Mouse (Mus musculus) embryonic facial prominence, embryonic 14.5 days (tissue): Measurements from ENCODE around the gene Farsa. TPM values are rescaled to one million over a fixed set of nuclear protein-coding genes. Genes with fewer than 3 reads are reported as not detected.

Experiments used
- ATAC-seq: fragments of 200-750 bp; cut with Nextera tagmentation; 2 replicates; pipeline ENCODE4 v1.8.0; 2017; ENCODE audit warnings: low read depth, moderate number of reproducible peaks, moderate TSS enrichment
- DNase-seq: peaks from one replicate; pipeline ENCODE4 v3.0.0-alpha.2; 2015; ENCODE audit warnings: low spot score
- H3K27ac ChIP-seq: fragments of 300-500 bp; sonication (generic); replicated peaks from 2 replicates; pipeline ENCODE4 v1.5.1; 2014; ENCODE audit warnings: low read depth, mild to moderate bottlenecking, low read length, moderate library complexity
- H3K27me3 ChIP-seq: fragments of 300-500 bp; sonication (generic); replicated peaks from 2 replicates; pipeline ENCODE4 v1.6.1; 2014; ENCODE audit warnings: low read length; ENCODE audit not compliant: control insufficient read depth, insufficient read depth
- H3K36me3 ChIP-seq: fragments of 300-500 bp; sonication (generic); 2 replicates; pipeline ENCODE4 v1.6.1; 2014; ENCODE audit warnings: low read length, mixed read lengths; ENCODE audit not compliant: control insufficient read depth, insufficient read depth
- H3K4me1 ChIP-seq: fragments of 300-500 bp; sonication (generic); 2 replicates; pipeline ENCODE4 v1.6.1; 2014; ENCODE audit warnings: antibody characterized with exemption, low read length; ENCODE audit not compliant: control insufficient read depth, insufficient read depth
- H3K4me2 ChIP-seq: fragments of 300-500 bp; sonication (generic); 2 replicates; pipeline ENCODE4 v1.6.1; 2014; ENCODE audit warnings: low read depth, mild to moderate bottlenecking, low read length, moderate library complexity, mixed read lengths
- H3K4me3 ChIP-seq: fragments of 300-500 bp; sonication (generic); 2 replicates; pipeline ENCODE4 v1.5.1; 2014; ENCODE audit warnings: low read depth, mild to moderate bottlenecking, low read length
- H3K9ac ChIP-seq: fragments of 300-500 bp; sonication (generic); 2 replicates; pipeline ENCODE4 v1.6.1; 2014; ENCODE audit warnings: low read depth, mild to moderate bottlenecking, low read length, moderate library complexity, mixed read lengths
- H3K9me3 ChIP-seq: fragments of 300-500 bp; sonication (generic); 2 replicates; pipeline ENCODE4 v1.6.1; 2016; ENCODE audit warnings: low read length; ENCODE audit not compliant: control insufficient read depth
- WGBS: fragments of 180-500 bp; shearing (Covaris S2); extraction: QIAGEN DNeasy Blood & Tissue Kit; methylation state at CpG from one replicate; pipeline ENCODE4 v1.1.7; 2014; 5-methylcytosine and 5-hydroxymethylcytosine counted together
- polyA plus RNA-seq: library from polyadenylated mRNA; unstranded; fragments of >200 nt; fragmentation: Nextera tagmentation; extraction: Ambion mirVana; gene quantifications from 2 replicates; pipeline ENCODE4 v1.2.1, GENCODE M21; 2014

The Farsa gene
- 67.1 and 76.5 TPM in 2 replicates for polyA plus RNA-seq

- WGBS: under 1% methylated on average over 38 of the region's 39 CpGs
- Histone ChIP-seq H3K36me3 (peaks cover 30% of the 10 kb centered on the region), H3K27ac (peak within 1 kb of the TSS; percentile 63)
Measured at GRCm38 (mm10) chr8:84856864-84857441, at the start of gene Farsa. Gene Farsa (plus strand): TSS chr8:84856989.

DNA sequence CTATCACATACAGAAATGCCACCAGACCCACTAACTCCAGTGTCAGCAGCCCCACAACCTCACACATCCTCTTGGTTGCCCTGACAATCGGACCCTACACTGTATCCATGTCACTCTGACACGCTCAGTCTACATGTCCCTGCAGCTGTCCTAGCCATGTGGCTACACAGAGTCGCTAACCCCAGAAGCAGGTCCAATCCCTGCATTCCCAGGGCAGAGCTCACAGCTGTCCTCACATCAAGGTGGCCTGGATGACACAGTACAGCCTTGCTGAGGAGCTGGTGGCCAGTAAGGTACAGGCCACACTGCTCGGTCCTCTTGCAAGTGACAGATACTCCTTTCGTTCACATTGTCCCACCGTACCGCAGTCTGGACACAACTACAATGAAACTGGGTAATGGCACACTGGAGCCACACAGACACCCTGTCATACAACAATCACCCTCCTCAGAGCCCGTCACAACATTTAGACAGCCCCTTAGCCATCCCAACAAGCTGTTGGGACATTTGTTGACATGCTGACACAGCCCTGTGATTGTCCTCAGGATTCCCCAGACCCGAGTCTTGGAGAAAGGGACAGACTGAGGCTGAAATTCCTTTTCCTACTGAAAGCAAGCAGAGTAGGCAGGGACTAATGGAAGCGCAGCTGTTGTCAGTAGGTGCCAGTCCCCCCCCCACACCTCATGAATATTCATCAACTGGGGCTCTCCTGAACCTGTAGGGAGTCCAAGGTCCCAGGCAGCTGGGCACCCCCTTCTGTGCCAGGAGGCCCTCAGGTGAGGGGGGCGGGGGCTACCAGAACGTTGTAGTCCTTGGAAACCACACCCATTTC lies 47.5 kb upstream of the Farsa start:
- 0 out of 2 replicates have a peak, but pooled peaks cover 3% of the 10 kb centered on the region for H3K9me3 ChIP-seq
- DNase-seq: no peak
- no peak overlapping the region for H3K4me3 ChIP-seq
- peaks cover 4% of the 10 kb centered on the region for H3K27me3 ChIP-seq
- peaks cover 9% of the 10 kb centered on the region for H3K4me1 ChIP-seq
- no peaks in the 10 kb centered on the region for H3K36me3 ChIP-seq
- no peak overlapping the region for H3K9ac ChIP-seq
- no peak for ATAC-seq
- no peak overlapping the region for H3K27ac ChIP-seq
- 59% methylated on average over 12 of the region's 12 CpGs for WGBS
- H3K4me2 ChIP-seq: no peak overlapping the region

More at GRCm38 (mm10) chr8:84856864-84857441, at the start of gene Farsa:
- peak; percentile 96 for ATAC-seq
- peak within 1 kb of the TSS; percentile 91 for H3K9ac ChIP-seq
- no peaks in the 10 kb centered on the region for H3K9me3 ChIP-seq
- H3K4me2 ChIP-seq: peak within 1 kb of the TSS; percentile 81
- H3K4me1 ChIP-seq: peaks cover 8% of the 10 kb centered on the region
- H3K27me3 ChIP-seq: no peaks in the 10 kb centered on the region
- DNase-seq: peak; percentile 97
- peak within 1 kb of the TSS; percentile 90 for H3K4me3 ChIP-seq

- 0 out of 2 replicates have a peak, but pooled peaks cover 3% of the 10 kb centered on the region for H3K9me3 ChIP-seq
- H3K4me2 ChIP-seq: no peak overlapping the region
- WGBS: 76% methylated on average over 5 of the region's 5 CpGs
- H3K4me3 ChIP-seq: no peak overlapping the region
- ATAC-seq: no peak
- H3K36me3 ChIP-seq: no peaks in the 10 kb centered on the region
- no peak for DNase-seq
- no peak overlapping the region for H3K9ac ChIP-seq
- peaks cover 4% of the 10 kb centered on the region for H3K27me3 ChIP-seq
- H3K4me1 ChIP-seq: peaks cover 9% of the 10 kb centered on the region
- no peak overlapping the region for H3K27ac ChIP-seq
Measured at GRCm38 (mm10) chr8:84809941-84810280, 46.9 kb upstream of the Farsa start.

- peak; percentile 88 for DNase-seq
- Histone ChIP-seq H3K27ac (0 out of 2 replicates have a peak overlapping the region, but pooled peaks have one; percentile 39), H3K4me1 (peaks cover 9% of the 10 kb centered on the region), H3K27me3 (peaks cover 4% of the 10 kb centered on the region), H3K9me3 (0 out of 2 replicates have a peak, but pooled peaks cover 2% of the 10 kb centered on the region), H3K4me2 (peak overlapping the region; percentile 70), H3K9ac (peak overlapping the region; percentile 52), H3K4me3 (peak overlapping the region; percentile 38), H3K36me3 (no peaks in the 10 kb centered on the region)
- peak; percentile 84 for ATAC-seq
- WGBS: under 1% methylated on average over 32 of the region's 32 CpGs
Measured at GRCm38 (mm10) chr8:84810896-84811295, 45.9 kb upstream of the Farsa start.

DNA sequence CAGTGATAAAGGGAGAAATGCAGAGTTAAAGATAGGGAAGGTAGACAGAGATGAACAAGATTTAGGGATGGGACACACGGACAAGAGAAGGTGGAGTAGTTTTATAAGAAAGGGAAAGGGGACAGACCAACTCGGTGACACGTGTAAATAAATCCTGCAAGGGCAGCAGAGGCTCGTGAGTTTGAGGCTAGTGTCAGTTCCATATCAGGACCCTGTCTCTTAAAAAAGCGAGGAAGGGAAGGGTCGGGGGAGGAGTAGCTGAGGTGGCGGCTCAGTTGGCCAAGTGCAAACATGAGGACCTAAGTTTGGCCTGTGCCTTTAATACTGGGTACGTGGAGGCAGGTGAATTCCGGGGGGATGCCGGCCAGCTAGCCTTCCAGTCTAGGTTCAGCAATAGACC lies 45.5 kb upstream of the Farsa start:
- no peaks in the 10 kb centered on the region for H3K36me3 ChIP-seq
- peak overlapping the region; percentile 70 for H3K4me2 ChIP-seq
- 0 out of 2 replicates have a peak overlapping the region, but pooled peaks have one; percentile 39 for H3K27ac ChIP-seq
- peaks cover 9% of the 10 kb centered on the region for H3K4me1 ChIP-seq
- DNase-seq (no peak), ATAC-seq (no peak)
- peak overlapping the region; percentile 38 for H3K4me3 ChIP-seq
- peak overlapping the region; percentile 52 for H3K9ac ChIP-seq
- 26% methylated on average over 10 of the region's 10 CpGs for WGBS
- H3K27me3 ChIP-seq: peaks cover 4% of the 10 kb centered on the region
- no peaks in the 10 kb centered on the region for H3K9me3 ChIP-seq

GRCm38 (mm10) chr8:84813059-84813458 lies 43.7 kb upstream of the Farsa start:
- no peak overlapping the region for H3K4me2 ChIP-seq
- peaks cover 4% of the 10 kb centered on the region for H3K27me3 ChIP-seq
- WGBS: 0% methylated on average over 5 of the region's 5 CpGs
- H3K36me3 ChIP-seq: no peaks in the 10 kb centered on the region
- no peak overlapping the region for H3K4me3 ChIP-seq
- no peak overlapping the region for H3K9ac ChIP-seq
- peak; percentile 43 for ATAC-seq
- peaks cover 9% of the 10 kb centered on the region for H3K4me1 ChIP-seq
- no peaks in the 10 kb centered on the region for H3K9me3 ChIP-seq
- DNase-seq: peak; percentile 82
- no peak overlapping the region for H3K27ac ChIP-seq

GRCm38 (mm10) chr8:84813830-84814229 lies 43.0 kb upstream of the Farsa start:
- peaks cover 4% of the 10 kb centered on the region for H3K27me3 ChIP-seq
- 86% methylated on average over 3 of the region's 3 CpGs for WGBS

GRCm38 (mm10) chr8:84814240-84814554 lies 42.6 kb upstream of the Farsa start:
- no peak for ATAC-seq
- H3K27ac ChIP-seq: no peak overlapping the region

More at GRCm38 (mm10) chr8:84813830-84814229, 43.0 kb upstream of the Farsa start:
- no peaks in the 10 kb centered on the region for H3K9me3 ChIP-seq
- DNase-seq: no peak
- no peak for ATAC-seq
- H3K4me3 ChIP-seq: no peak overlapping the region
- peaks cover 9% of the 10 kb centered on the region for H3K4me1 ChIP-seq
- H3K27ac ChIP-seq: no peak overlapping the region
- H3K4me2 ChIP-seq: no peak overlapping the region
- H3K36me3 ChIP-seq: no peaks in the 10 kb centered on the region
- no peak overlapping the region for H3K9ac ChIP-seq

More at GRCm38 (mm10) chr8:84814240-84814554, 42.6 kb upstream of the Farsa start:
- H3K4me3 ChIP-seq: no peak overlapping the region
- no peak overlapping the region for H3K9ac ChIP-seq
- no peak overlapping the region for H3K4me2 ChIP-seq
- H3K36me3 ChIP-seq: no peaks in the 10 kb centered on the region
- H3K4me1 ChIP-seq: peaks cover 9% of the 10 kb centered on the region
- H3K27me3 ChIP-seq: peaks cover 4% of the 10 kb centered on the region
- no peak for DNase-seq
- WGBS: 81% methylated on average over 11 of the region's 11 CpGs
- H3K9me3 ChIP-seq: no peaks in the 10 kb centered on the region
